Mouse (Mus musculus): ENCODE measurements around the gene Palm2.

- TF ChIP-seq GATA1 (IDR thresholded peaks at IDR 0.05; ENCODE audit: borderline replicate concordance, low read length) (no peak), FLI1 (IDR thresholded peaks at IDR 0.05; ENCODE audit: low read length) (no peak)
Measured at GRCm38 (mm10) chr4:57678991-57679457, 245.0 kb downstream of the Palm2 start.
